Mouse (Mus musculus) embryonic facial prominence, embryonic 11.5 days (tissue): ENCODE measurements around the gene Msi2. TPM values are rescaled to one million over a fixed set of nuclear protein-coding genes. Genes with fewer than 3 reads are reported as not detected.

Source experiments
- ATAC-seq: fragments of 200-750 bp; cut with Nextera tagmentation; replicated peaks from 2 replicates; pipeline ENCODE4 v1.8.0; 2017; ENCODE audit warnings: low read depth; ENCODE audit not compliant: insufficient number of reproducible peaks, low FRiP score, low TSS enrichment
- DNase-seq: peaks from one replicate; pipeline ENCODE4 v3.0.0-alpha.2; 2015; ENCODE audit warnings: low spot score
- H3K27ac ChIP-seq: fragments of 300-500 bp; sonication (generic); replicated peaks from 2 replicates; pipeline ENCODE4 v1.5.1; 2014; ENCODE audit warnings: mild to moderate bottlenecking, low read depth, low read length, control low read depth
- H3K27me3 ChIP-seq: fragments of 300-500 bp; sonication (generic); 2 replicates; pipeline ENCODE4 v1.6.1; 2014; ENCODE audit warnings: mild to moderate bottlenecking, low read length, moderate library complexity, mixed read lengths; ENCODE audit not compliant: control insufficient read depth, insufficient read depth
- H3K36me3 ChIP-seq: fragments of 300-500 bp; sonication (generic); replicated peaks from 2 replicates; pipeline ENCODE4 v1.6.1; 2014; ENCODE audit warnings: low read depth, mild to moderate bottlenecking, low read length, moderate library complexity, mixed read lengths; ENCODE audit not compliant: control insufficient read depth, insufficient read depth
- H3K4me1 ChIP-seq: fragments of 300-500 bp; sonication (generic); 2 replicates; pipeline ENCODE4 v1.6.1; 2014; ENCODE audit warnings: low read length, mixed read lengths; ENCODE audit not compliant: control insufficient read depth, insufficient read depth
- H3K4me2 ChIP-seq: fragments of 300-500 bp; sonication (generic); 2 replicates; pipeline ENCODE4 v1.6.1; 2014; ENCODE audit warnings: low read depth, mild to moderate bottlenecking, control low read depth, low read length, moderate library complexity
- H3K4me3 ChIP-seq: fragments of 300-500 bp; sonication (generic); 2 replicates; pipeline ENCODE4 v1.5.1; 2014; ENCODE audit warnings: low read depth, low read length, control low read depth
- H3K9ac ChIP-seq: fragments of 300-500 bp; sonication (generic); replicated peaks from 2 replicates; pipeline ENCODE4 v1.6.1; 2014; ENCODE audit warnings: mild to moderate bottlenecking, control low read depth, low read length
- H3K9me3 ChIP-seq: fragments of 300-500 bp; sonication (generic); replicated peaks from 2 replicates; pipeline ENCODE4 v1.6.1; 2016; ENCODE audit warnings: mild to moderate bottlenecking, low read length, inconsistent platforms, mixed read lengths; ENCODE audit not compliant: control insufficient read depth
- WGBS: fragments of 180-500 bp; shearing (Covaris S2); extraction: QIAGEN DNeasy Blood & Tissue Kit; methylation state at CpG from one replicate; pipeline ENCODE4 v1.1.7; 2014; 5-methylcytosine and 5-hydroxymethylcytosine counted together
- polyA plus RNA-seq: library from polyadenylated mRNA; unstranded; fragments of >200 nt; fragmentation: Nextera tagmentation; extraction: Ambion mirVana; gene quantifications from 2 replicates; pipeline ENCODE4 v1.2.1, GENCODE M21; 2014

The Msi2 gene
- polyA plus RNA-seq, 1 experiment from 2014 or later, result 13.4 TPM

DNA sequence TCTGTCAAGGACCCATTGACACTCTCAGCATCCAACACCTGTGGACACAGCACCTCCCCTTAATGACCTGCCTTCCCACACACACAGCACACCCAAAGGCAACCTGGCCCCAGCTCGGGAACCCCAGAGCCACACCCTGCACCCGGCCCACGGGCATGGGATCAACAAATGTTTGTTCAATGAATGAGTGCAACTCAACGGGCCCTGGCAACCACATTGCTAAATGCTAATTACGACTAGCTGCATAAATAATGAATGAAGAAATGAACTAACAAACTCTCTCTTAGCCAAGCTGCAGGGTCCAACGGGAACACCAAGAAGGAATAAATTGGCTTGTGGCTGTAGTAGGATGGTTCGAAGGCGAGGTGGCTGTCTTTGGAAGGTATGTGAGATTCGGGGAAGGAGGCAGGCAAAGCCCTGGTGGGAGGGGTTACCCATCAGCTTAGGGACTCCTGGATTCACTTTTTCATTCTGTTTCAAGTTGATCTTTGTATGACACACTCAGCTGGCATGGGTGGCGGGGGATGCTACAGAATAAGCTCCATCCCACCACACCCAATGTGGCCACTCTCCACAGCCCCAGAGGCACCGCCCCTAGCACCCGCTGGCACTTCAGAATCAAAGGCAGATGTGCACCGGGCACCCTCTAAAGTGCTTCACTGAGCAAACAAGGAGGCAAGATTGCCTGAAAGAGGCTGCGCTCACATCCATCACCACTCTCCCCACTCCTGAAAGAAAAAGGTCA is 35.1 kb downstream of the Msi2 start:
- Histone ChIP-seq H3K9me3 (no peaks in the 10 kb centered on the region), H3K9ac (no peak overlapping the region), H3K4me2 (no peak overlapping the region), H3K4me3 (no peak overlapping the region), H3K27ac (no peak overlapping the region), H3K27me3 (no peaks in the 10 kb centered on the region), H3K4me1 (no peaks in the 10 kb centered on the region; the same call in 1 of the 2 replicates), H3K36me3 (no peaks in the 10 kb centered on the region; the same call in 1 of the 2 replicates)
- 75% methylated on average over 14 of the region's 14 CpGs for WGBS
- DNase-seq (no peak), ATAC-seq (no peak)

- Histone ChIP-seq H3K4me1 (no peaks in the 10 kb centered on the region), H3K4me3 (no peak overlapping the region), H3K27me3 (no peaks in the 10 kb centered on the region), H3K9ac (no peak overlapping the region), H3K4me2 (no peak overlapping the region), H3K9me3 (no peaks in the 10 kb centered on the region), H3K36me3 (peaks cover 4% of the 10 kb centered on the region), H3K27ac (no peak overlapping the region)
- 83% methylated on average over 7 of the region's 7 CpGs for WGBS
- DNase-seq (no peak), ATAC-seq (no peak)
These were observed 41.0 kb downstream of the Msi2 start for GRCm38 (mm10) chr11:88677350-88677749.

DNA sequence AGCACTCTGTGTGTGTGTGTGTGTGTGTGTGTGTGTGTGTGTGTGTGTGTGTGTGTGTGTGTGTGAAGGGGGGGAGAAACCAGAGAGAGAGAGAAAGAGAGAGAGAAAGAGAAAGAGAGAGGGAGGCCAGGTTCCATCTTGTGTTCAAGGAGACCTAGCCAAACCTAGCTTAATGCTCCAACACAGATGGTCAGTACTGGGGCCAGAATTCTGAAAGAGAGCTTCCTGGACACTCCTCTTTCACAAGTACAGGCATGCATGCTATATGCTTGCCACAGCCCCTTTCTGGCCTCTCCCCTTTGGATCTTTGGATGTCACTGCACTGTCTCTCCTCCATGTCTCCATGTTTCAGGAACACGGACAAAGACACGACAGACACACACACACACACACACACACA is 41.7 kb downstream of the Msi2 start:
- DNase-seq (no peak), ATAC-seq (no peak)
- Histone ChIP-seq H3K4me3 (no peak overlapping the region), H3K9ac (no peak overlapping the region), H3K27ac (no peak overlapping the region), H3K27me3 (no peaks in the 10 kb centered on the region), H3K9me3 (no peaks in the 10 kb centered on the region), H3K4me1 (no peaks in the 10 kb centered on the region), H3K36me3 (peaks cover 6% of the 10 kb centered on the region), H3K4me2 (no peak overlapping the region)
- 77% methylated on average over 2 of the region's 2 CpGs for WGBS

DNA sequence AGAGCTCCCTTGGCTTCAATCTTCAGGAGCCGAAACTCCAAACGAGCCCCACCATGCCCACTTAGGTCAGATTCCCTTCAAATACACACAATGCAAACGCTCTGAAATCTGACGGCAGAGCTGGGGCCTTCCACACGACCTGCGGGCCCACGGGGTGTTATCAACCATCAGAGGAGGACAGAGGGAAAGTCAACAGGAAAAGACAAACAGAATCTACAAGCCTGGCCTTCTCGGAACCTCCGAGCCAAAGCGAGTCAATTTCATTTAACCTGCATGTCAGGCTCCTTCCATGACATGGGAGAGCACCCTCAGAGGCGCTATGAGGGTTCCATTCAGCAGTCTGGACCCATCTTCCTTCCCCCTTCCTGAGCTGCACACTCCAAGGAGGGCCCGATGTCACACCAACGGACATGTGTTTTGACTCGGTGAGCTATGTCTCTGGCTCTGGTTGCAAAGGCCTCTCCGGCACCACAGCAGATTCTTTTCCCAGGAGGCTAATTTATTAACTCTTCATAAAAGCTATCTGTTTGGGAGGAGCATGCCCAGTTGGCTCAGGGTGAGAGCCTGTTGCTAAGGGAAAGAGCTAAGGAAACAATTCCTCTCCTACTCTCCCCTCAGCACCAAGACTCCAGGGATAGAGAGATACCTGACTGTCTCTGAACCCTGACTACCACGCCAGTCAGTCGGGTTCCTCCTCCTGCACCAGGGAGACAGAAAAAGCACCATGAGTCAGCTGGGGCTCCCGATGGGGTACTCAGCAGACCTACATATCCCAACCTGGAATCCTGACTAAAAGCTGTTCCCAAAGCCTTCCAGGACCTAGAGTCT is 42.6 kb downstream of the Msi2 start:
- H3K9ac ChIP-seq, result no peak overlapping the region
- DNase-seq (no peak), ATAC-seq (no peak)
- peaks cover 8% of the 10 kb centered on the region for H3K36me3 ChIP-seq
- no peak overlapping the region for H3K4me3 ChIP-seq
- H3K27ac ChIP-seq, result no peak overlapping the region
- H3K27me3 ChIP-seq, result no peaks in the 10 kb centered on the region
- no peaks in the 10 kb centered on the region for H3K9me3 ChIP-seq
- no peak overlapping the region for H3K4me2 ChIP-seq
- no peaks in the 10 kb centered on the region for H3K4me1 ChIP-seq
- WGBS, result 88% methylated on average over 18 of the region's 18 CpGs

GRCm38 (mm10) chr11:88674075-88674474 is 44.2 kb downstream of the Msi2 start:
- Histone ChIP-seq H3K9ac (no peak overlapping the region), H3K27me3 (no peaks in the 10 kb centered on the region), H3K36me3 (peaks cover 8% of the 10 kb centered on the region), H3K4me3 (no peak overlapping the region), H3K27ac (no peak overlapping the region), H3K9me3 (no peaks in the 10 kb centered on the region), H3K4me1 (no peaks in the 10 kb centered on the region), H3K4me2 (no peak overlapping the region)
- DNase-seq (no peak), ATAC-seq (no peak)
- 91% methylated on average over 9 of the region's 9 CpGs for whole genome bisulfite sequencing

DNA sequence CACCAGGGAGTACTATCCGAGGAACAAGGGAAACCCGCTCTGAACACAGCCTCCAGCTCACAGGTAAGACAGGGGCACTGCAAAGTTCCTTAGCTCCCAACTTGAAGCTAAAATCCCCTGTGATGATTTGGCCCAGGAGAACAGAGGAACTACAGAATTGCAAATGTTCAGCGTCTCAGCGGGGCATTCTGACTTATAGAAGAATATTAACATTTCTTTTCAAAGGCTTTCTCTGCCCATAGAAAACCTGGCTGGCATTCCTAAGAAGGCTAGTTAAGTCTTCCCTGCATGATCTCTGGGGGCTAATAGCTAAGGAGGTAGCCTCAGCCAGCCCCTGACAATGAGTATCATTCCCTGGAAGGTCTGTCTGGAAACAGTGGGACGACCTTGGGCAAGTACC is 47.4 kb downstream of the Msi2 start:
- Histone ChIP-seq H3K4me2 (no peak overlapping the region), H3K27me3 (no peaks in the 10 kb centered on the region), H3K4me3 (no peak overlapping the region), H3K9ac (no peak overlapping the region), H3K36me3 (peaks cover 10% of the 10 kb centered on the region), H3K27ac (no peak overlapping the region), H3K9me3 (no peaks in the 10 kb centered on the region), H3K4me1 (no peaks in the 10 kb centered on the region)
- 80% methylated on average over 5 of the region's 5 CpGs for WGBS
- DNase-seq (no peak), ATAC-seq (no peak)

DNA sequence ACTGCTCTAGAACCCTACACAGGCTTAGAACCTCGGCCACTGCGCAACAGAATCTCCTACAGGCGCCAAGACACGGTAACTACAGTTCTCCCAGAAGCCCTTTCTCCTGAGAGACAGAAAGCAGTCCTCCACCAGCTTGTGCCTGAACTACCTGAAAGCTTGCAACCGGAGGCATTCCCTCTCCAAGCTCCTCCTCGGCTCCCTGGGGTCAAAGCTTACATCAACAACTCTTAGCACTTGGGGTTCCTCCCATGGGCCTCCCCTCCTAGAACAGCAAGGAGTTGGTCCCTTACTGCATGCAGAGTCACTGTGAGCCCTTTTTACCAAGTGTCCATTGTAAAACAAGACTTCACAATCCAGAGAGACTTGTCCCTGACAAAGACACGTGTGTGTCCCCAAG is 49.2 kb downstream of the Msi2 start:
- no peak for ATAC-seq
- no peak overlapping the region for H3K27ac ChIP-seq
- H3K9me3 ChIP-seq, result no peaks in the 10 kb centered on the region
- 86% methylated on average over 7 of the region's 7 CpGs for WGBS
- no peak overlapping the region for H3K9ac ChIP-seq
- H3K36me3 ChIP-seq, result peaks cover 6% of the 10 kb centered on the region
- DNase-seq, result no peak
- no peaks in the 10 kb centered on the region for H3K4me1 ChIP-seq
- H3K4me3 ChIP-seq, result no peak overlapping the region
- H3K27me3 ChIP-seq, result no peaks in the 10 kb centered on the region
- no peak overlapping the region for H3K4me2 ChIP-seq

DNA sequence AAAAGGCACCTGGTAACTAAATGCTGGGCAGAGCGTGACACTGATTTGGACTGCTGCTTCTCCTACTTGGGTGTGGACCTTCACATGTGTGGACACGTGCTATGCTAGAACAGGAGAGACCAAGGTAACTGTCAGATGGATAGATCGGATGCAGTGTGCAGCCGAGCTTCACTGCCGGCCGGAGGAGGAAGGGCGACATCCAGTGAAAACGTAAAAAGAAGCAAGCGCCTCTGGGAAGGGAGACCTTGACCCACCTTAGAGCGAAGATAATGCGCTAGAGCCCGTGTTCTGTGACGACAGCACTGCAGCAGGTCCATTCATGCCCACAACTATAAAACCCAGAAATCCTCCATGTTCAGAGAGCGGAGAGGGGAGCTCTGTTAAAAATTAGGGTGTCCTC is 50.0 kb downstream of the Msi2 start:
- H3K4me2 ChIP-seq, result no peak overlapping the region
- WGBS, result 95% methylated on average over 14 of the region's 14 CpGs
- H3K4me3 ChIP-seq, result no peak overlapping the region
- H3K4me1 ChIP-seq, result no peaks in the 10 kb centered on the region
- no peak for DNase-seq
- peaks cover 6% of the 10 kb centered on the region for H3K36me3 ChIP-seq
- no peak overlapping the region for H3K9ac ChIP-seq
- H3K27ac ChIP-seq, result no peak overlapping the region
- H3K27me3 ChIP-seq, result no peaks in the 10 kb centered on the region
- H3K9me3 ChIP-seq, result no peaks in the 10 kb centered on the region
- no peak for ATAC-seq
